Mouse (Mus musculus): ENCODE results near the gene Fat2.

The Fat2 gene

DNA sequence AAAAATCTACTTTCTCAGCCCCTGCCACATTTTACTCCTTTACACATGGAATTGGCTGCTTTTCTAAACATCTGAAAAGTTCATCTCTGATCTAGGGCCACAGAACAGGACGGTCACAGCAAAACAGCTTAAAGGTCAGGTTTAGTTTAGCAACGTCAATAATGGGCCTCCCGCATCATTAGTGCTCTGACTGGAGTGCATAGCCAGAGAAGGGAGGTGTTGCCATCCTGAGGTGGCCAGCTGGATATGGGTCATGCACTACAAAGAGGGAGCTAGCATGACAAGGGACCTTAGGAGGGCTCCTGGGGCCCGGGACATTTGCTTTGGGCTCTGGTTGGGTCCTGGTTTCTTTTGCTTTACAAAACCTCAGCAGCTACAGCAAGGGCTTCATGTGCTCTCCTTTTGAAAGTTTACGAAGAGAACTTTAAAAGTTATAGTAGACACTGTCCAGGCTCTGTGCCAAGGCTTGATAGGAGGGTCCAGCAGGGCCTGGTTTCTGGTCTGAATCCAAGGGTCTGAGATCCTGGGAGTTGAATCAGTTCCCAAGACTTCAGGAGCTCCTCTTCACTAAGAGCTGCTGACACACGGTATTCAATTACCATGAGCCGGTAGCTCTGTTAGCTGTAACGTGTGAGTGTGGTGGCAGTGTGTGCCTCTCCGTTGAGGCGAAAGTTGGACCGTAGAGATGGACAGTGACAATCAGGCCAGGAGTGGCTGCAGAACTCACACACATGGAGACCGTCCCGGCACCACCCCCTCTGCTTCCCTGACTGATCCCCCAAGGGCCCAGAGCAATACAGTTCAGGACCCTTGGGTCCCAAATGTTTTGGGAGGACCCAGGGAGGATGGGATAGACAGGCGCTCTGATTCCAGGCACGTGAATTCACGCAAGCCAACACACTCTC, 6.2 kb downstream of the Fat2 start:
- in situ Hi-C loops (cut with MseI, MboI): no loop called here

DNA sequence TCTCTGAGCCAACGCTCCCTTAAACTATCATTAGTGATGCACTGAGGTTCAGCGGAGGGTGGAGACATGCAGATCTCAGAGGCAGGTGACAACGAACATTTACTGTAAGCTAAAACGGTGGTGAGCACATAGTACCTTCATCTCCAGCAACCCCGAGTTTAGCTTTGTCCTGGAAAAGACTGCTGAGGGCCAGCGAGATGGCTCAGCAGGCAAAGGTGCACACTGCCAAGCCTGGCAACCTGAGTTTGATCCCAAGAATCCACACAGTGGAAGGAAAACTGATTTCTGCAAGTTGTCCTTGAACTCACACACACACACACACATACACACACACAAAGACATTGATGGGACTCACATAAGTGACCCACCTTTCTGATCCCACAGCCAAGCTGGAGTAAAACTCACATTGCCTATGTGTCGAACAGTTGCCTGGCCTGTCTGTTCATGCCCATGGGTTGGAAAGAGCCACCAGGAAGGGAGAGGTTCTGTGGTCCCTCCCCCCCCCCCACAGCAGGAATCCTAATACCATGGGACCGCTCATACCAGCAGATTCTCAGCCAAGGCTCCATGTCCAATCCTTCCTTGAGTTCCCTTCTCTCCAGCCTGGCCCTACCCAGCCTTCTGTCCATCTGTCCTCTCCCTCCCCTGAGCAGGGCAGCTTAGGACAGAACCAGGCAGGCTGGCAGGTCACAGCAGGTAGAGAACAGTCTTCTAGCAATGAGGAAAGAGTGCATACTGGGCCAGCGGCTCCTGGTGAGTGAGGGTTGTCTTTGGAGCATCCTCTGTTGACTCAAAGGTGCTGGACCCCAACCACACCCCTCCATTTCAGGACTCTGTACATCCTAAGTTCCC, 8.6 kb downstream of the Fat2 start:
- in situ Hi-C loops (cut with MseI, MboI): no loop called here

GRCm38 (mm10) chr11:55327111-55327510, 9.3 kb downstream of the Fat2 start:
- in situ Hi-C loops (cut with MseI, MboI): no loop called here

DNA sequence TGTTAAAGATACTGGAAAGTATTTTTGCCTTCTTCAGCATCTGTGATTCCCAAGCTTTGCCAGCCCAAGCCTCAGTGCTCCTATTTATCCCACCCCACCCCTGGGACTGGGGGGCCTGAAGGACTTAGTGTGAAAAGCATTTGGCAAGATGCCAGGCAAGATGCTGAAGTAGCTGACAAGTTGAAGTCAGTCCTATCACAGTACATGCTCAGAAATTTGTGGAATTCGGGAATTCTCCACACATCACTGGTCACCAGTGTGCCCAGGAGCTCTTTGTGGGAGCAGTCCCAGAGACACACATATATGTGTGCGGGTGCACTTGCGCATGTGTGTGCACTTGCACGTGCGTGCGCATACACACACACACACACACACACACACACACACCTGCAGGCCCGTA, 10.2 kb downstream of the Fat2 start:
- in situ Hi-C loops (cut with MseI, MboI): no loop called here

- in situ Hi-C loops (cut with MseI, MboI): no loop called here
Measured at GRCm38 (mm10) chr11:55323854-55324253, 12.5 kb downstream of the Fat2 start.

DNA sequence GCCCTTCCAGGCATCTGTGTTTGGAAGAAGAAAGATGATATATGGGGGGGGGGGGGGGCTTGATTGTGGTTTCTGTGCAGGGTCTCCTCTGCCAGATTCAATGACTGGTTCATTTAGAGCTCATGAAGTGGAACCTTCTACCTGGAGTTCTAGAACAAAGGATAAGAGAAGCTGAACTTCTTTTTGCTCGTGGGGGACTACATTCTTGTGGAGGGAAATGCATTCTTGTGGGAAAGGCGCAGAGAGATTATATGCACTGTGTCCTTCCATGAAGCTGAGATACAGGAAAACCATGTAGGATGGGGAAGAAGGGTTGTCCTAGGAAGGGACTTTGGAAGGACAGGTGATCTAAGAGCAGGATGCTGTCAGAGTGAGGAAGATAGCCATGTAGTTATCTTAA, 15.4 kb downstream of the Fat2 start:
- in situ Hi-C loops (cut with MseI, MboI): no loop called here

DNA sequence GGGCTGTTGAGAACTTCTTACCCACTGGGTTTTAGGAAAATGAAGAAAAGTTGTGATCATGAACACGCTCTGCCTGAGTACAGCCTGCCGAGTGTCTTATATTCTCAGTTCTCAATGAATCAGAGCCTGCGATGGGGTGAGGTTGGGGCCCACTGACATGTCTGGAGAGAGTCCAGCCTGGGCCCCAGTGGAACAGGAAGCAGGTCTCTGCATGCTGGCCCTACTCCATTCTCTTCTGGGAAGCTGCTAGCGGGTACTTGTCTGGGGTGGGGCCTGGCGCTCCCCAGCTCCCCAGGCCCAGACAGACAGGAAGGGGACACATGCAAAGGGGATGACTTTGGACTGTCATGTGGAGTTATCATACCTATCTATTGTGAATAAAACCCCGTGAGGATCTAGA, 20.4 kb downstream of the Fat2 start:
- in situ Hi-C loops (cut with MseI, MboI): no loop called here

DNA sequence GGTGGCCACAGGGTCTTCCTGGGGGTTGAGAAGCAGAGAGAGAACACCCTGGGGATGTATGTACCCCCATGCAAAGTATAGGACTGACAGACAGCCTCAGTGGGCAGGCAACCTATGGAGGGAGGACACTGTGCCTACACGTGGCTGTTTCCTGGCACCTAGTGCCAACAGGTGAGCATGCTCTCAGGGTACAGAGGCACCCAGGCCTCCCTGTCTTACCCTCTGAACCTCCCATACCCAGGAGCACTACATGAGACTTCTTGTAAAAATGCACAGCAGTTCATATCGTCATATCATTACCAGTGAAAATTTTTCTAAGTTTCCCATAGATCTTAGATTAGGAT, 21.7 kb downstream of the Fat2 start:
- in situ Hi-C loops (cut with MseI, MboI): no loop called here

DNA sequence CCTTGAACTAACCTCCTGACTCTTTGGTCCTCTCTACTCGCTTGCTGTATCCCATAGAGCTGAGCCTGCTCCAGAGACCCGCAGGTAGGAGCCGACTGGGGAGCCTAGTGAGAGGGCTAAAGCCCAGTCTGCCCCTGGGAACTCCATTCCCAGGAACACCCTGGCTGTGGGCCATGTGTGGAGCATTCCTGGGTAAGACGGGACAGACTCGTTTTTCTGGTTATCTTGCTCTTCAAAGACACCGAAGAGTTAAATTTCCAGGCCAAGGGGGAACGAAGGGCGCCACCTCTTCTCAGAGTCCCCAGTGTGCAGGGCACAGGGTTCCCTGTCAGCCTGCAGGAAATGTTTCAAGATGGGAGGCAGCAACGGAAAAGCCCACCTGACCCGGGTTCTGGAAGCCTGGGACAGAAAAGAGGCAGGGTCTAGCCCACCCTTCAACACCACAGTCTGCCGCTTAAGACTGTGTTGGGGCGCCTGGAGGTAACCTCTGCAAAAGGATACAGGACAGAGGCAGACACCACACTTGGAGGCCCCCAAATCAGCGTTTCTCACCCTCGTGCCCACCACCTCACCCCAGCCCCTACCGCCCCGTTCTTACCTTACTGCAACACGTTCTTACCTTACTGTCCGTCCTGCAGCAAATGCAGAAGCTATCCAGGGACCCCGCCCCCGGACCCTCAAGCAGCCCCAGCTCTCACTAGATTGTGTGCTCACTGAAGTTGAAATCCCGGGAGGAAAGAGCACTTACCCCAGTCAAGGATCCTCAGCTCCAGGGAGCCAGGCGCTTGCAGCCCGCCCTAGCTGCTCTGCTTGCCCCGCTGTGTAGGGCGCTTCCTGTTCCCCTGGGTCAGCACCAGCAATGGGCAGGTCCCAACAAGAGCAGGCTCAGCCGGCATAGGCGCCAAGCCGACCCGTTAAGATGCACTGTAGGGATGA, 22.3 kb downstream of the Fat2 start:
- in situ Hi-C loops (cut with MseI, MboI): no loop called here

DNA sequence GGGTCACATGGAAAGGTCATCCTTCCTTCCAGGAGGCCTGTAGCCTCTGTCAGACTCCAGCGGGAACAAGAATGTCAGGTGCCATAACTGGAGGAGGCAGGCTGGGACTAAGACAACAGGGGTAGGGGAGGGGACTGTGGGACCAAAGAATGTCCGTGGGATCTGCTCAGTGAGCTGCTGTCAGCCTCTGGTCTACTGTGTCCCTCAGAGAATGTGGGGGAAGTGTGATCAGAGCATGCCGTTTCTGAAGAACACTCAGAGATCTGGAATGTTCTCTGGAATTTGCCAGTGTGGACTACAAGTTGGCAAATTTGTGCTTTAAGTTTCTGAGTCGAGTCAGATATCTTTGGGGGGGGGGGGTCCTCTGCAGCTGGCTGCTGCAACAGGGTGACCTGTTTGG, 34.0 kb downstream of the Fat2 start:
- in situ Hi-C loops (cut with MseI, MboI): no loop called here

- in situ Hi-C loops (cut with MseI, MboI): no loop called here
Measured at GRCm38 (mm10) chr11:55293179-55293578, 43.2 kb downstream of the Fat2 start.

GRCm38 (mm10) chr11:55291901-55292300, 44.5 kb downstream of the Fat2 start:
- in situ Hi-C loops (cut with MseI, MboI): no loop called here

DNA sequence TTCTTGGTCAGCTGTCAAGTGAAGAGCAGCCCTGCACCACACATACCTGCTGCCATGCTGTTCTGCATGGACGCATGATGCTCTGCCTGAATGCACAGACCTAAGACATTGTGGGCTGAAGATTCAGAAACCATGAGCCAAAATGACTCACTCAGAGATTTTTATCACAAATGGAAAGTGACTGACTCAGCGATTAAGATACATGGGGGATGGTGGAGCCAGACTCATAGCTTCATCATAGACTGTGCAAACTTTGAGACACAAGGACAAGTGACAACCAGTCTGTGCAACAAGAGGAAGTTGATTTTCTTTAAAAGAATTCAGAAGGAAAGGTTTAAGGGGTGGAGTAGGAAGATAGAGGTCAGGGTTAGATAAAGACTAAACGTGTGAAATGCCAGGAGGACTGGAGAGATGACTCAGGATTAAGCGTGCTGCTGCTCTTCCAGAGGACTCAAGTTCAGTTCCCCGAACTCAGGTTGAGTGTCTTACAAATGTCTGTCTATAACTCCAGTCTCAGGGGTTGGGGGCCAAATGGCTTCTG, 46.4 kb downstream of the Fat2 start:
- in situ Hi-C loops (cut with MseI, MboI): no loop called here

DNA sequence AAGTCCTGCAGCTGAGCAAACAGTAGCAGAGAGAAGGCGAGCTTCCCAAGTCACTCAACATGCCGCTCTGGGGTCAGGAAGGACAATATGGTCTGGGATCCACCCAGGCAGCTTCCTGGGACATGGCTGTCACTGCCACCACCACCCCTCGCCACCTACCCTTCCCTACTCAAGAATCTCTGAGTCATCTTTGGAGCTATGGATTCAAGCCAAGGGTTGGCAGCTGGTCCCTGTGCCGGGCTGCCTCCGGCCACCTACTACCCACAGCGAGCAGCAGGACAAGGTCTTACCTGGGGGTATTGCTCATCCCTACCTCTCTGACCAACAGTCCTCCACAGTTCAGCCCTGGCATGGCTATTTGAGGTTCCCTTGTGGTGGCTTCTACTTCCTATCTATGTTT, 61.6 kb downstream of the Fat2 start:
- in situ Hi-C loops (cut with MseI, MboI): no loop called here

DNA sequence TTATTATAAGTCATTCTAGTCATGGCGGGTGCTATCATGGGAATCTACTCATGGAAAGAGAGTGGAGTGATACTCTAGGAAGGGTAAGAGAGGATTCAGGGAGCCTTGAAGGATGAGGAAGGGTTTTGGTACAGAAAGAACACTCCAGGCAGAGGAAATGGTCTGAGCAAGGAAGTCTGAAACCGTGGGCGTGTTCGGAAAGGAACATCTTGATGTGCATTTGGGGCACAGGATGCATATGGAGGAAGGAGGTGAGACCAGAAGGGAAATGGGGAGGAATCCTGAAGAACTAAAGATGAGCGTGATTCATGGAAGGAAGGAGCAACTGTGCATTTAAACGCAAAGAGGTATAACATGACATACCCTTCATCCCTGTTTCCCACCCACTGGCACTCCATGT, 67.8 kb downstream of the Fat2 start:
- in situ Hi-C loops (cut with MseI, MboI): no loop called here

DNA sequence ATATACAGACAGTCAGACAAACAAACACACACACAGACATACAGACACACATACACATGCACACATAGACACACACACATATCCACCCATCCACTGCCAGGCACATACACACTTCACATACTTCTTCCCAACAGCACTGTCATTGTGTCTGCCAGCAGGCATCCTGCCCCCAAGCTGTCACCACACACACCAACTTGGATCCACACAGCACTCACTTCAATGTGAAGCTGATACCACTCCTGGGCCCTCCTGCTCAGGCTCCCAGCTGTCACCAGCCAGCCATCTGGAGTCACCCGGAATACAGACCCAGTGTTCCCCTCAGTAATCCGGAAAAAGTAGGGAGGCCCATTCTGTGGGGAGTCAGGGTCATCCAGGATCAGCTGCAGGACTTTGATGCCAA, 70.7 kb downstream of the Fat2 start:
- in situ Hi-C loops (cut with MseI, MboI): no loop called here

DNA sequence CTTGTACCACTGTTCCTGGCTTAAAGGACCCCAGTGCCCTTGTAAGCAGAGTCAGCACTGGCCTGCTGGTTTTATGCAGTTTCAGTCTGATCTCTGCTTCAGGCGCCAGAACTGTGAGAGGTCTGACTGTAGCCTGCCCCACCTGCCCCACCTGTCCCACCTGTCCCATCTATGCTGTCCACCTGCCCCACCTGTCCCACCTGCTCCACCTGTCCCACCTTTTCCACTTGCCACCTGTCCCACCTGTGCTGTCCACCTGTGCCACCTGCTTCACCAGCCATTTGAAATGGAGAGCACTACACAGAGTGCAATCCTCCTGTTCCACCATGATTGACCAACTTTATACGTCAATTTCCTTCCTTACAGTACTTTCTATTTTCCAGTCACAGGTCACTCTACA, 72.0 kb downstream of the Fat2 start:
- in situ Hi-C loops (cut with MseI, MboI): no loop called here

GRCm38 (mm10) chr11:55262000-55262399, 74.4 kb downstream of the Fat2 start:
- in situ Hi-C loops (cut with MseI, MboI): no loop called here

DNA sequence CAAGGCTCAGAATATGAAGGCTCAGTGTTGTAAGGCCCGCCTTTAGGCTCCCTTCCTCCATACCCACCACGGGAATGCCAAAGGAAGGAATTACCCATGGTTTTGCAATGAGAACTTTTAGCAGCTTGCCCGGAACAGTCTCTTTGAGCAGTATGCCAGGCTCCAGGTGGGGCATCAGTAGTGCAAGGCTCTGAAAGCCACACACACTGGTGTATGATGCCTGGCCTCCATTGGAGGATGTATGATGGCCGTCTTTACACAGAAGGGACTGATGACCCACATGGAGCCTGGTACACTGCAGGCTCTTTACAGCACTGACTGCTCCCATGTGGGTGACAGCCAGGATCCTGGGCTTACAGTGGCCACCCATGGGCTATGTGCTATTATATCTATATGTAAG, 75.3 kb downstream of the Fat2 start:
- in situ Hi-C loops (cut with MseI, MboI): no loop called here

GRCm38 (mm10) chr11:55253391-55253790, 83.0 kb downstream of the Fat2 start:
- in situ Hi-C loops (cut with MseI, MboI): no loop called here

DNA sequence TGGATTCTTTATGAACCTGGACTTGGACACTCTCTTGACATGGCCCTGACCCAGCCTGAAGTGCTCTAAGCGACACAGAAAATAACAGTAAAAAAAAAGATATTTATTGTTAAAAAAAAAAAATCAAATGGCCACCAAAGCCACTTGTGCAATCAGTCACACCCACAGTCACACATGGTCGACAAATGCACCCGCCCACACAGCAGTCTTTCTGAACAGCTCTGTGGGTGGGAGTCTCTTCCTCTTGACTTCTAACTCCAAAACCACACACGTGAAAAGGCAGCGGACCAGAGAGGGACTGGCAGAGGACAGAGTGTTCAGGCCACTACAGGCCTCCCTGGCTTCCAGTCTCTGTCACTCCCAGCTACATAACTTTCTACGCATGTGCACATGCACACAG, 85.8 kb downstream of the Fat2 start:
- in situ Hi-C loops (cut with MseI, MboI): no loop called here

GRCm38 (mm10) chr11:55240556-55240955, 95.8 kb downstream of the Fat2 start:
- in situ Hi-C loops (cut with MseI, MboI): no loop called here
